8 mouse cellular contexts compared by ENCODE assay signal in the genomic region with DNA sequence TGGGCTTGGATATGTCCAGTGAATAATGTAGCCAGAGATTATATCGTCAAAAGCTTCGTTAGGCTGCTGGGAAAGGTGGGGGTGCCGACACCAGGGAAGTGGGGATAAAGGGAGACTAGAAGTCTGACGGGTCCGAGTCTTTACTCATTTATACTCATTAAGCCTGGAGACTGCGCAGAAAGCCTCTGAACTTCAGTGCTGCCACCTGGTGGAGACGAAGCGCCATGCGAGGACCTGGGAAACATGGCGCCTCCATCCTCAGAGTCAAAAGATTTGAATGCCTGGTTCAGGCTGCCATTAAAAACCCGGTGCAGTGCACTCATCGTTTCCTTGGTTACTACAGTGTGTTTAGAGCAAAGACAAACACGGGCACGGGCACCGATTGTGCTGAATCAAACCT.
A peak's percentile ranks its signal among the peaks of the same experiment; 100 is the strongest.
DNase-seq lines count a peak whose midpoint lies in the region; ATAC-seq lines count a peak whose summit lies in the region.

No protein-coding gene starts in this region.

- H3K9ac ChIP-seq in forebrain, embryonic 13.5 days, result no peak overlapping the region
- no peak overlapping the region for H3K9ac ChIP-seq in forebrain, embryonic 12.5 days
- H3K9ac ChIP-seq in stomach, embryonic 15.5 days, result no peak overlapping the region

- H3K27me3 ChIP-seq in forebrain, embryonic 13.5 days, result no peaks in the 10 kb centered on the region
- H3K27me3 ChIP-seq in forebrain, embryonic 12.5 days, result no peaks in the 10 kb centered on the region
- H3K27me3 ChIP-seq in stomach, embryonic 15.5 days (replicated peaks), result no peaks in the 10 kb centered on the region

- no peaks in the 10 kb centered on the region for H3K36me3 ChIP-seq in forebrain, embryonic 13.5 days (ENCODE audit: poor library complexity, severe bottlenecking)
- H3K36me3 ChIP-seq in forebrain, embryonic 12.5 days (replicated peaks), result no peaks in the 10 kb centered on the region
- H3K36me3 ChIP-seq in stomach, embryonic 15.5 days, result no peaks in the 10 kb centered on the region

- no peak overlapping the region for H3K4me2 ChIP-seq in forebrain, embryonic 13.5 days
- H3K4me2 ChIP-seq in forebrain, embryonic 12.5 days, result no peak overlapping the region
- H3K4me2 ChIP-seq in stomach, embryonic 15.5 days, result 0 out of 2 replicates have a peak overlapping the region, but pooled peaks have one; percentile 20

- 49% methylated on average over 15 of the region's 15 CpGs for WGBS in forebrain, embryonic 13.5 days
- 53% methylated on average over 15 of the region's 15 CpGs for WGBS in forebrain, embryonic 12.5 days
- WGBS in stomach, embryonic 15.5 days, result 48% methylated on average over 15 of the region's 15 CpGs

- no peaks in the 10 kb centered on the region for H3K4me1 ChIP-seq in forebrain, embryonic 13.5 days
- H3K4me1 ChIP-seq in forebrain, embryonic 12.5 days, result no peaks in the 10 kb centered on the region
- H3K4me1 ChIP-seq in stomach, embryonic 15.5 days, result no peaks in the 10 kb centered on the region

- no peak overlapping the region for H3K4me3 ChIP-seq in forebrain, embryonic 13.5 days
- no peak overlapping the region for H3K4me3 ChIP-seq in forebrain, embryonic 12.5 days (replicated peaks)
- no peak overlapping the region for H3K4me3 ChIP-seq in stomach, embryonic 15.5 days (replicated peaks)

- peak; percentile 30; the same call in 1 of the 2 replicates for ATAC-seq in forebrain, embryonic 13.5 days
- no peak for ATAC-seq in forebrain, embryonic 12.5 days (ENCODE audit: low FRiP score)
- ATAC-seq in stomach, embryonic 15.5 days (ENCODE audit: insufficient read depth, low FRiP score, low read depth), result peak; percentile 31; the same call in 1 of the 2 replicates

- intact Hi-C loops in heart, postnatal 10 days (cut with DNase I), result loop anchor here (1.0 to 5.0 kb wide), 2 partner anchors 129 to 342 kb away; no protein-coding TSS in a partner anchor

- no peak overlapping the region for H3K27ac ChIP-seq in forebrain, embryonic 13.5 days
- H3K27ac ChIP-seq in forebrain, embryonic 12.5 days, result no peak overlapping the region
- no peak overlapping the region; the same call in 1 of the 2 replicates for H3K27ac ChIP-seq in stomach, embryonic 15.5 days

- no peaks in the 10 kb centered on the region for H3K9me3 ChIP-seq in forebrain, embryonic 13.5 days (replicated peaks)
- no peaks in the 10 kb centered on the region for H3K9me3 ChIP-seq in forebrain, embryonic 12.5 days
- H3K9me3 ChIP-seq in stomach, embryonic 15.5 days, result no peaks in the 10 kb centered on the region

- DNase-seq in adrenal gland, adult (ENCODE audit: inconsistent age in 2 of 2, low spot score in 1 of 2), result peak; percentile 36 to 83
- DNase-seq in embryo, embryonic 9.5 days (ENCODE audit: extremely low spot score), result peak; percentile 50
- peak; percentile 55 to 80 for DNase-seq in heart, postnatal 10 days
- peak; percentile 35 for DNase-seq in layer of hippocampus, adult 11-12 months (ENCODE audit: low spot score)
- DNase-seq in lung, postnatal 36 days, result peak; percentile 81
